Mouse (Mus musculus): ENCODE measurements around the gene Dnah11.

GRCm38 (mm10) chr12:118056876-118057275, 142.0 kb downstream of the Dnah11 start:
- TF ChIP-seq POLR2A (IDR thresholded peaks at IDR 0.05; ENCODE audit: borderline replicate concordance, control insufficient read depth, low read depth, low read length) (no peak), CTCF (IDR thresholded peaks at IDR 0.05; ENCODE audit: control insufficient read depth, insufficient read depth, low read length) (no peak)
